Mouse (Mus musculus): Measurements from ENCODE around the gene Tspan31.
A peak's percentile ranks its signal among the peaks of the same experiment; 100 is the strongest.

Tspan31 gene

GRCm38 (mm10) chr10:127070190-127071121, at the start of gene Tspan31:
Gene Tspan31, minus strand, starts transcription at chr10:127070264.
- DNase-seq (ENCODE audit: extremely low read depth, insufficient read length, low spot score) = peak; percentile 82

GRCm38 (mm10) chr10:127119229-127119628, 49.2 kb upstream of the Tspan31 start:
- DNase-seq (ENCODE audit: extremely low read depth, insufficient read length, low spot score) = no peak

DNA sequence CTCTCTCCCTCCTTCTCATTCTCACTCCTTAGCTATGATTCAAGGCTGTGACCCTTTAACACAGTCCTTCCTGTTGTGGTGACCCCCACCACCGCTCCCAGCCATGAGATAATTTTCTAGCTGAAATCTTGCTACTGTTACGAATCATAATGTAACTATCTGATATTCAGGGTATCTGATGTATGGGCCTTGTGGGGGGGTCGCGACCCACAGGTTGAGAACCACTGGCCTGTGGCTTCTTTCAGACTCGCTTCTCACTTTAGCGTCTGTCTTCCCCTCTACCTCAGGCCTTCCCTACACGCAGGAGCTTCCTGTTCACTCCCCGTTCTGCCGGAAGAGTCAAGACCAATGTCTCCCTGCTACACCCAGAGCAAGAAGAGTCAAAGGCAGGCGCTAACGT, 48.4 kb upstream of the Tspan31 start:
- DNase-seq (ENCODE audit: extremely low read depth, insufficient read length, low spot score) = no peak

DNA sequence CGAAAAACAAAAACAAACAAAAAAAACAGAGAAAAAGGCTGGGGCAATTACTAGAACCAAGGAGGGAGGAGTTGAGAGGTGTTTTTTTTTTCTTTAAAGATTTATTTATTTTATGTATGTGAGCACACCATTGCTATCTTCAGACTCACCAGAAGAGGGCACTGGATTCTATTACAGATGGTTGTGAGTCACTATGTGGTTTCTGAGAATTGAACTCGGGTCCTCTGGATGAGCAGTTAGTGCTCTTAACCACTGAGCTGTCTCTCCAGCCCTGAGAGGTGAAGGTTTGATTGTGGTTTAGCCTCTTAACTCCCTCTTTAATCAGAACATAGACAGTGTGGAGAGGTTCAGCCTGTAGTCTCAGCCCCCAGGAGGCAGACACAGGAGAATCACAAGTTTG, 45.0 kb upstream of the Tspan31 start:
- DNase-seq (ENCODE audit: extremely low read depth, insufficient read length, low spot score) = peak; percentile 44

- no peak for DNase-seq (ENCODE audit: extremely low read depth, insufficient read length, low spot score)
Observed at GRCm38 (mm10) chr10:127114408-127114807, 44.3 kb upstream of the Tspan31 start.

DNA sequence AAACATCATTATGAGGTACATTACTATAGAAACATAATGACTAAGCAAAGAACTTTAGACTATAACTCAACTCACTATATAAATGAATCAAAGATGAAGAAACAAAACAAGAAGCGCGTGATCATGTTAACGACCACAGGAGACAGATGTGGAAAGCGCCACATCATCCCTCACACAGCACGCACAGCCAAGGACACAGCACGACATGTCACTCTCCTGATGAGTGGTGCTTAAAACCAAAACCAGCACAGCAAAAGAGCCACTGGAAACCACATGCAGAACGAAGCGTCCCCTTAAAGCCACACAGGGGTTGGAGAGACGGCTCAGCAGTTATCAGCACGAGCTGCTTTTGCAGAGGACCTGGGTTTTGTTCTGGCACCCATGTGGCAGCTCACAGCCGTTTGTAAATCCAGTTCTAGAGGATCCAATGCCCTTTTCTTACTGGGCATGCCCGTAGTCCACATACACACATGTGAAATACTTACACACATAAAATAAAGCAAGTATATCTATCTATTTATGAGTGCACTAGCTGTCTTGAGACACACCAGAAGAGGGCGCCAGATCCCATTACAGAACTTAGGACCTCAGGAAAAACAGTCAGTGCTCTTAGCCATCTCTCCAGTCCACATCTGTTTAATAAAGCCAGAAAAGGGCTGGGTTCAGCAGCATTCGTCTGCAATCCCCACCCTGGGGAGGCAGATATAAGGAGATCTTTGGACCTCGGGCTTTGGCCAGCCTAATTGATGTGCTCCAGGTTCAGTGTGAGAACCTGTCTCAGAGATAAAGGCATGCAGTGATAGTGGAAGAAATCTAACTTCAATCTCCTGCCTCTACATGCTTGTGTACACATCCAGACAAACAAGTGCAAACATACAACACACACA, 41.2 kb upstream of the Tspan31 start:
- no peak for DNase-seq (ENCODE audit: extremely low read depth, insufficient read length, low spot score)

DNA sequence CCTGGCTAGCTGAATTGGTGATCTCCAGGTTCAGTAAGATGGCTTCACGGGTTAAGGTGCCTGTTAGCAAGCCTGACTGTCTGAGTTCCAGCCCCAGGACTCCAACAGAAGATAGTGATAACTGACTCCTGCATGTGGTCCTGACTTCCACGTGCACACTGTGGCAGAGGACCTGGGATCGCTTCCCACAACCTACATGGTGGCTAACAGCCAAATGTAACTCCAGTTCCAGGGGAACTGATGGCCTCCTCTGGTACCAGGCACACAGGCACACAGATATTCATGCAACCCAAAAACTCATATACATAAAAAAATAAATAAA, 38.2 kb upstream of the Tspan31 start:
- no peak for DNase-seq (ENCODE audit: extremely low read depth, insufficient read length, low spot score)

GRCm38 (mm10) chr10:127107563-127108261, 37.6 kb upstream of the Tspan31 start:
- no peak for DNase-seq (ENCODE audit: extremely low read depth, insufficient read length, low spot score)

GRCm38 (mm10) chr10:127103631-127104030, 33.6 kb upstream of the Tspan31 start:
- DNase-seq (ENCODE audit: extremely low read depth, insufficient read length, low spot score) = no peak

GRCm38 (mm10) chr10:127101151-127101550, 31.1 kb upstream of the Tspan31 start:
- no peak for DNase-seq (ENCODE audit: extremely low read depth, insufficient read length, low spot score)

DNA sequence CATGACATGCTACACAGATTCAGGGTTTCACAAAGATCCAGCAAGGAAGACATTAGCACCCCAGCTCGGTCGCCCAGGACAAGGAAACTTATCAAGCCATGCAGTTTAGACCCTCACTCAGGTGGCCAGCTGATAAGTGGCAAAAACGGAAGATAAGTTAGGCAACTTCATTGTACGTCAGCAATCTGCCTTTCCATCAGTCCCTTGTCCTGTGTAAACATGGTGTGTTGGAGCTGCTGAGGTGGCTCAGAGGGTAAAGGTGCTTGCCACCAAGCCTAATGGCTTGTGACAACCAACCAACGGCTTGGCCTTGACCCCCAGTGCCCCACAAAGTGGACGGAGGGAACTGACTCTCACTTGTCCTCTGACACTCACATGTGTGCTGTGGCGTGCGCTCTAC, 30.4 kb upstream of the Tspan31 start:
- no peak for DNase-seq (ENCODE audit: extremely low read depth, insufficient read length, low spot score)

GRCm38 (mm10) chr10:127099868-127100267, 29.8 kb upstream of the Tspan31 start:
- DNase-seq (ENCODE audit: extremely low read depth, insufficient read length, low spot score) = no peak

DNA sequence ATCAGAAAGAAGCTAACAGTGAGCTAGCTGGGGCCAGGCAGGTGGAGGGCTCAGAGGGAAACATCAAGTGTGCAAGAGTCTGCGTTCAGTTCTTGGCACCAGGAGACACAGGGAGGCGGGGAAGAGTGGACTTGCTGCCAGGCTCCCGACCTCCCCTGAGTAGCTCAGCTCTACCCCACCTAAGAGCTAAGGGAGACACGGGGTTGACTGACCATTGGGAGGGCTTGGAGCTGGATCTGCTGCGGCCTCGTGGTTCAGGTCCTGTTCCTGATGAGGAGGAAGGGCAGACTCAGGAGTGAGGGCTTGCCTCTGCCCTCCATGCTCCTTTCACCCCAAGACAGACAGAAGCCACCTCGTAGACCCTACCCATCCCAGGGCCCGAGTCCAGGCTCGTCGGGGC, 29.1 kb upstream of the Tspan31 start:
- DNase-seq (ENCODE audit: extremely low read depth, insufficient read length, low spot score) = no peak

DNA sequence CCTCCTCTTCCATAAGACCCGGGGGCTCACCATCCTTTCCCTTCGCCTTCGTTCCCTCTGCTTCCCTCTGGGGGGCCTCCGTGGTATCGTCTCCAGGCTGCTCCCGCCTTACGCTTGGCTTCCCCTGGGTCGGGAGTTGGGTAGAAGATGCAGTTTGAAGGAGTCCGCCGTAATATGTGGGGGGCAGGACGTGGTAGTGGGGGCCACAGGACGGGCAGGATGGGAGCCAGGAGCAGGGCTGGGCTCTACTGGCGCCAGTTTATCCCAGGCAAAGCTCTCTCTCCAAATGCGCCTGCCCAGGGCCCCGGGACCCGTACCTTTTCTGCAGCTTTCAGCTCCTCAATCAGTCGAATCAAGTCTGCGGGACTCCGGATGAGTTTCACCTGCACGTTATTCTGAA, 28.4 kb upstream of the Tspan31 start:
- no peak for DNase-seq (ENCODE audit: extremely low read depth, insufficient read length, low spot score)

GRCm38 (mm10) chr10:127094382-127094802, 24.3 kb upstream of the Tspan31 start:
- peak; percentile 52 for DNase-seq (ENCODE audit: extremely low read depth, insufficient read length, low spot score)

GRCm38 (mm10) chr10:127092742-127093141, 22.7 kb upstream of the Tspan31 start:
- no peak for DNase-seq (ENCODE audit: extremely low read depth, insufficient read length, low spot score)

DNA sequence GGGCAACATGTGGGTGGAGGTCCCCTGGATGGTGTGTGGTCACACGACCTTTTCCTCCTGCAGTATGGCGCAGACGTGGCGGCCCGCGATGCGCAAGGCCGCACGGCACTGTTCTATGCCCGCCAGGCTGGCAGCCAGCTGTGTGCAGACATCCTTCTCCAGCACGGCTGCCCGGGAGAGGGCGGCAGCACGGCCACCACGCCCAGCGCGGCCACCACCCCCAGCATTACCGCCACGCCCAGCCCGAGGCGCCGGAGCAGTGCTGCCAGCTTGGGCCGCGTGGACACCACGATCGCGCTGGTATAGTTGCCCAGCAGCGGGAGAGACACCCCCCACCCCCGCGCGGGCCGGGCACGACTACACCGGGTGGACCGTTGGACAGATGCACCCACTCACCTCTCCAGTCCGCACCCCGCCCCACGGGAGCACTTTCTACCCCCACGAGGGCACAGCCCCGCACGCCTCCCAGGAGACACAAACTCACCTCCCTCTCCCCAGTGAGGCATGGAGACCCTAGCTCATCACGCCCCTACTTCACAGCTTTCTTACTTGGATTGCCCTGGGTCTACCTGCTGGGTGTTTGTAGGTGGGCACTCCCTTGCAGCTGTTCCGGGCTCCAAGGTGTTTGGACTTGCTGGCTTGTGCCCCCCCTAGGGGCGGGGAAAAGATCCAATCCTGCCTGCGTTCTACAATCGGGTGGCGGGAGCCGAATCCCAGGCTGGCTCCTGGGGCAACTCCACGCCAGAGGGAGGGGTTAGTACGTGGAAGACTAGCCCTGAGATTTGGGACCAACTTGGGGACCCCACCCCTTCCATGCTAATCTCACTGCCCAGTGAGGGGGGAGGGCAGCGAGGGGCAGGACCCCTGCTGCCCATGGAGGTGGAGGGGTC, 21.7 kb upstream of the Tspan31 start:
- peak; percentile 77 for DNase-seq (ENCODE audit: extremely low read depth, insufficient read length, low spot score)

- DNase-seq (ENCODE audit: extremely low read depth, insufficient read length, low spot score) = no peak
Observed at GRCm38 (mm10) chr10:127090560-127091411, 20.7 kb upstream of the Tspan31 start.

DNA sequence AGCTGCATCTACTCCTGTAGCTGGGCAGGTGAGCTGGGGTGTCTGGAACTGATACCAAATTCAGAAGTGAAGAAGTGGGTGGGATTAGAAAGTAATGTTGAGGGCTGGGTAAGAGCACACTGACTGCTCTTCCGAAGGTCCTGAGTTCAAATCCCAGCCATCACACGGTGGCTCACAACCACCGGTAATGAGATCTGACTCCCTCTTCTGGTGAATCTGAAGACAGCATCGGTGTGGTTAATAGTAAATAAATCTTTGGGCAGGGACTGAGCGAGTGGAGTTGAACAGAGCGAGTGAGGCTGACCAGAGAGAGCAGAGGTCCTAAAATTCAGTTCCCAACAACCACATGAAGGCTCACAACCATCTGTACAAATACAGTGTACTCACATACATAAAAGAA, 15.6 kb upstream of the Tspan31 start:
- DNase-seq (ENCODE audit: extremely low read depth, insufficient read length, low spot score) = no peak
